Mouse (Mus musculus): ENCODE measurements around the gene Itpr2.

Itpr2 gene

DNA sequence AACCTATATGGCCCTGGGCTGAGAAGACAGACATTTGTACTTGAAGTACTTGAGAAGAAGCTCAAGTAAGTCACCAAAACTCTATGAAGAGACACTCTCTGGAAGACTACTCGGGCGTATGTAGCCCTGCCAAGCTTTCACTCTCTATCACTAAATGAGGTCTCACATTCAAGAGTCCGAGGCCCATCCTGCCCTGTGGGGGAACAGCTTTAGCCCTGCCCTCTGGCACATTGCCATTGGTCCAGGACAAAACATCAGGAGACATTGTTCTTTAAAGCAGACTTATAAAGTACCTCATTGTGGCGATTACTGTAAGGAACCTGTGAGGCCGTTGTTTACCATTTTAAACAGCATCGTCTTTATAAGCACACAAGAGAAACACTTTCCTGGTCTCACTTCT, 77.7 kb downstream of the Itpr2 start:
- DNase-seq (ENCODE audit: low spot score in 2 of 2), result no peak

DNA sequence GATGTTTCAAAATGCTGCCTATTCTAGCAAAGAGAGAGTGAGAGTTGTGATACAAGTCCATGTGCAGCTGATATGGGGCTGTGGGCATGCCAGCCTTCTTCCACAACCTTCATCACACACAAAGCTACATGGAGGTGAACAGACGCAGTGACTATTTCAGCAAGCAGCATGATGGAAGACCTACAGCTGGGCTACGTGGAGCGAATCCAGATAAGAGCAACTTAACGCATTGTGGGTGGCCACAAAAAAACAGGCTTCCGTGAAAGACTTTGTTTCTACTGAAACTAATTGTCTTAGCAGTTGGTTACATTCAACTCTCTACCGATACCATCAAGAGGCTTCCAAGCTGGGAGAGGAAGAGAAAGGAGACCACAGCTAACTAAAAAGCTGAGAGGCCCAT, 81.3 kb downstream of the Itpr2 start:
- no peak for DNase-seq (ENCODE audit: low spot score in 2 of 2)

DNA sequence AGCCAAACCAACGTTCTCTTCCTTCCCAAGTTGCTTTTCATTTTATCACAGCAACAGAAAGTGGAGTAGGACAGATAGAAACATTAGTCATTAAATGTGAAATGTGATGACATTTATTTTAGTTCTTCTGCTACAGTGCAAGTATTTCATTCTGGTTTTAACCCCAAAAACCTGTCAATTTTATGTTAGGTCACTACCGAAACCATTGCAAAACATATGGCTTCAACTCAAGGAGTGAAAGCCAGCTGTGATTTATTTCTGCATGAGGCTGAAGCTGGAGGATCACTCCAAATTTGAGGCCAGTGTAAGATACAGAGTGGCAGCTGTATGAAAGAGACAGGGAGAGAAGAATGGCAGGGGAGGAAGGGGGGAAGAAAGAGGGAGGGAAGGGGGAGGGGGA, 85.6 kb downstream of the Itpr2 start:
- DNase-seq (ENCODE audit: low spot score in 2 of 2), result no peak

DNA sequence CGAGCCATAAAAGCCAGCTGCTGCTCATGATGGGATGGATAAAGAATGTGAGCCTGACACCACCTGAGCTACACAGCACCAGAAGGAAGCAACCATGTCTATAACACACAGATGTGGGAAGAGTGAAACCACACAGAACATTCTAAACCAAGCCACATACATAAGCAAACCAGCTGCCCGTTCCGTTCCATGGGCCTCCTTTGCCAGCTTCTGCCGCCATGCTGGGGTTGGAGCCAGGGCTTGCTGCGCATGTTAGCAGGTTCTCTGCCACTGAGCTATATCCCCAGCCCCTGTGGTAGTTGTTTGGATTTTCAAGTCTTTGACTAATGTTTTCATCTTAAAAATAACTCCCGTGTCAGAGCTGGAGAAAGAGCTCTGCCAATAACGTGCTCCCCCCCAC, 87.9 kb downstream of the Itpr2 start:
- DNase-seq (ENCODE audit: low spot score in 2 of 2), result no peak

DNA sequence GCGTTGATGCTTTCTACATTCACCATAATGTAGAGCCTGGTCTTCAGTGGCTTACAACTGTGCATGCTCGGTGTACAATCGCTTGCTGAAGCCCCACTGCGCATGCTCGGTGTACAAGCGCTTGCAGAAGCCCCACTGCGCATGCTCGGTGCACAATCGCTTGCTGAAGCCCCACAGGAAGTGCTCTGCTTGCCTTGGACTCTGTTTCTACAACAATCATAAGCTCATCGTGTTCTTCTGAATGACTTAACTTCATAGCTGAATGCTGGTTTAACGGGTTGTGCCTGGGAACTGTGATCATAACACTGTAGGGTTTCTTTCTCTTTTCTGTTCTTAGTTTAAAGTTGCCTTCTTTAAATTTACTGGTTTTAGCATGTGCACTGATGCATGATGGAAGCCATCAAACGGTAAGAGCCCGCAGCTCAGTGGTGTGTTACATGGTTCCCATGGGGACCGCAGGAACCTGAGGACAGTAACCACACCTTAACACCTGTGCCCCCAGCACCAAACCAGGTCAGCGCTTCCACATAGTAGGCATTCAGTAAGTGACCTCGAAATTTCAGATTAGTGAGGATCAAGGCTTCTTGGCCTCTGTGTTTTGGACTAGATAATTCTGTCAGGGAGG, 90.5 kb downstream of the Itpr2 start:
- no peak for DNase-seq (ENCODE audit: low spot score in 2 of 2)

DNA sequence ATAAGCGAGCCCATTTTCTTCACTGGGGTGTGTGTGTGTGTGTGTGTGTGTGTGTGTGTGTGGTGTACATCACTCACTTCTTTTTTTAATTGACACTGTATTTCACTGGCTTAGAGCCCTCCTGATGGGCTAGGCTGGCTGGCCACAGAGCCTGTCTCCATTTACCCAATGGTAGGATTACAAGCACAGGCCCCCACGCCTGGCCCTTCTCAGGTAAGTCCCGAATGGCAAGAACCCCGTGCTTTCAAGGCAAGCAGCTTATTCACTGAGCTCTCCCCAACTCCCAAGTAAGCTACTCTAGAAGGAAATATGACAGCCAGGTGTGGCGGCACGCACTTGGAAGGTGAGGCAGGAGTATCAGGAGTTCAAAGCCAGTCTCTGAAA, 91.6 kb downstream of the Itpr2 start:
- DNase-seq (ENCODE audit: low spot score in 2 of 2), result no peak

DNA sequence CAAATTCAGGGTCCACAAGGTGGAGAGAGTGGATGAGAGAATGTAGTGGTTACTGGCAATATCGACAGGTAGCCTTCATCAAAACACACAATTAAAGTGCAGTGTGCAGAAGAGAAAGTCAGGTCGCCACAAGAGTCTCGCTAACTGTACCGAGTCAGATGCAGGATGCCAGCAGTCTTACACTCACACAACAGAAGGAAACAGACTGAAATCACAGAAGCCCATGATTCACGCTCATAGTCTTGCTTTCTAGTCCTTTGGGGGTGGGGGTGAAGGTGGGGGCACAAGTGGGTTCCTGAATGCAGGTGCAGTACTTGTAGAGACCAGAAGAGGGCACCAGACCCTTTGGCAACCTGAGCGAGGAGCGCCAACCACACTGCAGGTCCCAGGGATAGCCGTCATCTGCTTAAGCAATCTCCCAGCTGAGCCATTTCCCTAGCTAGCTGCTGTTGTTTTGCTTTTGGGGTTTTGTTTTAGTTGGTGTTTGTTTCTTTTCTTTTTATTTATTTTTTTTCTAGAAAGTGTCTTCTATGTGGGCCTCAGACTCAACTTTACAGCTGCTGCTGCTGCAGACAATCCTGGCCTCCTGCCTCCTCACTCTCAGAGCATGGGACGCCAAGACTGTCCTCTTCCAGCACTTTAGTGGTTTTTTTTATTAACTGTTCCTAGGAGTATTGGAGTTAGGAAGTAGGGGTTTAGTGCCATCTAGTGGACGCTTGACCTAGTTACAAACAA, 92.2 kb downstream of the Itpr2 start:
- DNase-seq (ENCODE audit: low spot score in 2 of 2), result peak; percentile 35 to 45

DNA sequence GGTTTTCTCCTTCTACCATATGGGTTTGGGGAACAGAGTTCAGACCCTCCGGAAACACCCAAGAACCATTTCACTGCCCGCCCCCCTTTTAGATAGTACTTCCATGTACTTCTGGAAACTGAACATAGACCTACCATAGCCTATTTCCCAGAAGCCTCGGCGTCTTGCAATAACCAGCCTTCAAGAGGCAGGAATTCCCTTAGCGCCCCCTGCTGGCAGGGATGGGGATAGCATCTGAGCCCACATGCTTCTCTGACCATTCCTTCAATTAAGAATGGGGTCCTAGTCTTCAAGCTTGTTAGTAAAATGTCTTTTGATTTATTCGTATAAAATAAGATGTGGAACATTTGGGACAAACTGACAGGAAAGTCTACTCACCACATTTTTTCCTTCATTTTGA, 96.6 kb downstream of the Itpr2 start:
- no peak for DNase-seq (ENCODE audit: low spot score in 2 of 2)

DNA sequence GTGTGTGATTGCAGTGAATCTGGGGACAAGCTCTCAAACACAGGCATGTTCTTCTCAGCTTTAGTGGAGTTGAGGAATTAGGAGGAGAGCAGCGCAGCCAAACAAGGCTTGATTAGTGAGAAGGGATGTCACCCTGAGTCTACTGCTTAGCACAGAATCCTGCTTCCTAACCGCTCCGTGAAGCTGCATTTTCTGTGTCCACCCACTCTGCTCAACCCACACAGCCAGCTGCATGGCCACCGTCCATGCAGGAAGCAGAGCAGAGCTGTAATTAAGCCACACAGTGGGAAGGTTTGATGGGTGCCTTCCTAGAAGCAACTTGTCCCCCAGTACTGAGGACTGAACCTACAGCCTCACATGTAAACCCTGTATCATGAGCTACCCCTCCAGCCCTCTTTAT, 97.1 kb downstream of the Itpr2 start:
- DNase-seq (ENCODE audit: low spot score in 2 of 2), result no peak

DNA sequence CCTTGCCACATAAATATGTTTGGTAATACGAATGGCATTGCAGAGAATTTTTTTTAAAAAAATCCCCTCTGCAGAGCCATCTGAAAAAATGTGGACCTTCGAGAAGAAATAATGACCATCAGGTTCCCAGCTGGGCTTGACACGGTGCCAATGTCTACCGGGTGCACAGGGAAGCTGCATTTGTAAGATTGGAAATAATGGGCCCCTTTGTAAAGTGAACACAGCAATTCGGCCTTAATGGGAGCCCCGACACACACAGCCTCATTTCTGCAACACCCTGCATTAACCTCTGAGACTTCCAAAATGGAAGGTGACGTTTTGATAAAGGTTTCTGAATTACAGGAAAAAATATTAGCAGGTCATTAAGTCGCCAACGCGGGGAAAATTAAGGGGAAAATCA, 97.9 kb downstream of the Itpr2 start:
- no peak for DNase-seq (ENCODE audit: low spot score in 2 of 2)

DNA sequence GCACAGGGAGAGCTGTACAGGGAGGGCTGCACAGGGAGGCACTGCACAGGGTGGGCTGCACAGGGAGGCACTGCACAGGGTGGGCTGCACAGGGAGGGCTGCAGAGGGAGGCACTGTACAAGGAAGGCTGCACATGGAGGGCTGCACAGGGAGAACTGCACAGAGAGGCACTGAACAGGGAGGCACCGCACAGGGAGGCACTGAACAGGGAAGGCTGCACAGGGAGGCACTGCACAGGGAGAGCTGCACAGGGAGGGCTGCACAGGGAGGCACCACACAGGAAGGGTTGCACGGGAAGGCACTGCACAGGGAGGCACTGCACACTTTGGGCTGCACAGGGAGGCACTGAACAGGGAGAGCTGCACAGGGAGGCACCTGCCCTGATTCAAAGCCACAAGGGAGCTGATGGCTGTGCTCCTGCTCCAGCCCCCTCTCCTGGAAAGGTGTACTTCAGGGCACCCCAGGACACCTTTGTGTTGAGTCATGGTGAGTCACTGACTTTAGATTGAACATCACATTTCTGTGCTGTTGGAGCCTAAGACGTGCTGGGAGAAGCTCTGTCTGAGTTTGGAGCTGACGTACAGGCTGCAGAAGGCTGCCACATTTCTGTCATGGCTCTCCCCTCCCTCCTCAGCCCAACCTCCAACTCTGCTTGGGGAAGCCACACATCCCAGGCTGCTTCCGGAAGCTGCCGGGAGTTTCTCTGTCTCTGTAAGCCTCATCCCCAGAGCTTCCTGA, 98.9 kb downstream of the Itpr2 start:
- DNase-seq (ENCODE audit: low spot score in 2 of 2), result peak in 1 of 2 experiments; percentile 7

DNA sequence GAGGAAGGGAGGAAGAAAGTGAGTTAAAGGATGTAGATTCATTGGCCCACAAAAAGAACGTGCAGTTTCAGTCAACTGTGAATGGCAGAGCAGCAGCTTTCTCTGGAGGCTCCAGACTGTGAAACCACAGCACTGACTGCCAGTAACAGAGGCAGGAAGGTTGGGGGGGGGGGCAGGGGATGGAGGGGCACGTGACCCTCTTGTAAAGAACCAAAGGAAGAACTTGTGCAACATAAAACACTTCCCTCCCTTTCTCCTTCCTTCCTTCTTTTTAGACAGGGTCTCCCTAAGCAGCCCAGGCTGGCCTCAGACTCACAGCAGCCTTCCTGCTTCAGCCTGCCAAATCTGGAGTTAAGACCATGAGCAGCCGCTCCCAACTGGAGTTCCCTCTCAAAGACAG, 104.2 kb downstream of the Itpr2 start:
- DNase-seq (ENCODE audit: low spot score in 2 of 2), result no peak

DNA sequence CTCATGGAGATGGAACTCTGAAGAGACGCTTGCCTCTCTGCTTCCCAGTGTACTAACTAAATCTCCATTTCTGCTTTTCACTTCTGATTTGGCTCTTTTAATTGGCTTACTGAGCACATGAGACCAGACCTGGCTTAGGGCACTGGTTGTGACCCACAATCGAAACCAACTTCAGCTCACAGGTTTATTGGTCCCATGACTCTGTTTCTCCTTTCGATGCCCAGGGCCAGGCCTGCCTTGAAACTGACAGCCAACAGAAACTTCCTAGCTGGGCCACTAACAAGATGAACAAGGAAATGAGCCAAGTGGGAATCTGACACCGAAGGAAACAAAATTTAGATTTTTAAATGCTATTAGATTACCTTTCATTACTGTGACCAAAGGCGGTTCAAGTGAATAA, 105.8 kb downstream of the Itpr2 start:
- no peak for DNase-seq (ENCODE audit: low spot score in 2 of 2)

DNA sequence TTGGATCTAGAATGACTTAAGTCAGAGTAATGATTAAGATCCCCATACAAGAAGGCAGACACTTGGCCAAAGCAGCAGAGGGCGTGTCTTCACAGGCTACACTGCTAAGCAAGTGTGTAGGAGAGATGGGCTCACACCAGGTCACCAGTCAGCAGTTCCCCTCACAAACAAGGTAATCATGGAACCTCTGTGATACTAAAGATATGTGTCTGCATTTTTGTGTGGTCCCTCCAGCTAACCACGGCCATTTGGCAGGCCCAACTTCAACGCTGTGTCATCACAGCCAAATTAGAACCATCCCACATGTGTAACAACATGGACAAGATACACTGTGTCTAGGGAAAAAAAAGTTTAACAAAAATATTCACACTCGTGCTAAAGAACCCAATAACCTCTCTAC, 106.4 kb downstream of the Itpr2 start:
- no peak for DNase-seq (ENCODE audit: low spot score in 2 of 2)

DNA sequence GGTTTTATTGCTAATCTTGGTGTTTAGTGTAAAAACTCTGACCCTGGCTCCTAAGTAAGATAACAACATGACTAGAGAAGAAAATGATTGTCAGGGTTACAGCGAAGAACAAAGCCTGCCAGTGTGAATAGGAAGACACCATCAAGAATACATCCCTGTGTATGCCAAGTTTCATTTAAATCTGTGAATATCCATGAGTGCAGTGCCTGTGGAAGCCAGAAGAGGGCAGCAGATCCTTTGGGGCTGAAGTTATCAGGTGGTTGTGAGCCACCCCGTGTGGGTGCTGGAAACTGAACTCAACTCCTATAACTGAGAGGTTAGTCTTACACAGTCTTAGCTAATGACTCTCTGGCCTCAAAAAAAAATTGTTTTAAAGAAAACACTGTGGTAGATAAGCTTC, 109.8 kb downstream of the Itpr2 start:
- no peak for DNase-seq (ENCODE audit: low spot score in 2 of 2)

DNA sequence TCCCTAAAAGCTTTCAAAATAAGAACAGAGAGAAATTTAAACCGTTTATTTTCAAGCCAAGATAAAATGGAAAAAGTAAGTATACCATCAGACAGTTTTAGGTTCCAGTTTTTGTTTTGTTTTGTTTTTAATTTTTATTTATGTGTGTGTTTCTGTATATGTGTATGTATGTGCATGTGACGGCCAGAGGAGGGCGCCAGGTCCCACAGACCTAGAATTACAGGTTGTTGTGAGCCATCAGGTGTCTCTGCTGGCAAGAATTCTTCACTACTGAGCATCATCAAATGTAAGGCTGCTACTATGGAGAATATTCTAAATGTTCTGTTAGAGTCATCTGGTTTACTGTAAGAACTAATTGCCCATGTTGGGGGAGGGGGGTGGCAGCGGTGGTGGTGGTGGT, 111.9 kb downstream of the Itpr2 start:
- DNase-seq (ENCODE audit: low spot score in 2 of 2), result no peak

DNA sequence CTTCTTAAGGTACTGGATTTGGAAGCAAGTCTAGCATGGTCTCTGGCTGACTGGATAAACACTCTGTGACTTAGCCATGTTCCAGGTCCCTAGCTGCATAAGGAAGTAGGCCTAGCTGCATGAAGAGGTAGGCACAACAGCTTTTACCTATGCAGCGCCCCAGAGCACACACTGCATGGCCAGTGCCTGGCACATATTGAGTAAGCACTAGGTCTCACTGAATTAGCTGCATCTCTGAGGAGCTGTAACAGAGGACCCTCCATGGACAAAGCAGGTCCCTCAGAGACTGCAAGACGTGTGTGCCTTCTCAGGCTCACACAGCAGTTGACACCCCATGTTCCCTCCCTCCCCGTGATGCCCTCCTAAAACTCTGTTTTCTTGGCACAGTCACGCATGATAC, 114.0 kb downstream of the Itpr2 start:
- no peak for DNase-seq (ENCODE audit: low spot score in 2 of 2)

DNA sequence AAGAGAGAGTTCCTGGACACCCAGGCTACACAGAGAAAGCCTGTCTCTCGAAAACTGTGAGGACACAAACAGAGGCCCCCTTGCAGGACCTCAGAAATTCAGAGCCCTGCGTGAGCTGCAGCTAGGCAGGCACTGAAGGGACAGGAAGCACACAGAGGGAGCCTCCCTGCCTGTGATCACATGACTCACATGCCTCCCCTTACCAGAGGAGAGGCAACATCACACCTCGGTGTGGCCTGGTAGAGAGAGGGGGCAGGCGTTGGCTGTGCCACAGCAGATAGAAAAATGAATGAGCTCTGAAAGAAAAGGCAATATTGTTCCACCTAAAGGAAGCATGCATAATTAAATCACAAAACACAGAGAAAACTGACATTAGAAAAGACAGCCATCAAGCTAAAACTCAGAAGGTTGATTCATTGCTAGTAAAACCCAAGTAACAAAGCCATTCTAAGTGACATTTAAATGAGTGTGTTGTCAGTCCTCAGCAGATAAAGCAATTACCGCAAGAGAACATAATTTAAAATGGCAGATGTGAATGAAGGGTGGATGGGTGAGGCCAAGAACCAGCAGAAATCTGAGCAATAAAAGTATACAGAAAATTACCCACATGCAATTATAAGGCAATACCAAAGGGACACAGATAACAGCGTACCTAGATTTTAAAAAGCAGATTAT, 114.8 kb downstream of the Itpr2 start:
- no peak for DNase-seq (ENCODE audit: low spot score in 2 of 2)

DNA sequence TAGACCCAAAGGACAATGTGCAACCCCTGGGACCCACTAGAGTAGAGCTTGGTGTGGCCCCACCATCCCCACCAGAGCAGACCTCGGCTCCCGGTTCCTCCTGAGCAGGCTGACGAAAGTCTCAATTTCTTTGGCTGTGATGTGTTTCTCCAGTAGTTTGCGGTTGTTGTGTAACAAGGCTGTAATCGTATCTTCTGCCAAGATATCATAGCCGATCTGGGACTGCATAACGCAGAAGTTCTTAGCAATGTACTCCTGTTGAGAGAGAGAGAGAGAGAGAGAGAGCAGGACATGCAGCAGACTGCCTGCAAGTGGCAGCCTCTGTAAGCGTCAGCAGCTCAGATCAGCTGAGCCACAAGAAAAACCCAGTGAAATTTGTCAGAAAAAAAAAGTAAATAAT, 122.8 kb downstream of the Itpr2 start:
- DNase-seq (ENCODE audit: low spot score in 2 of 2), result no peak

DNA sequence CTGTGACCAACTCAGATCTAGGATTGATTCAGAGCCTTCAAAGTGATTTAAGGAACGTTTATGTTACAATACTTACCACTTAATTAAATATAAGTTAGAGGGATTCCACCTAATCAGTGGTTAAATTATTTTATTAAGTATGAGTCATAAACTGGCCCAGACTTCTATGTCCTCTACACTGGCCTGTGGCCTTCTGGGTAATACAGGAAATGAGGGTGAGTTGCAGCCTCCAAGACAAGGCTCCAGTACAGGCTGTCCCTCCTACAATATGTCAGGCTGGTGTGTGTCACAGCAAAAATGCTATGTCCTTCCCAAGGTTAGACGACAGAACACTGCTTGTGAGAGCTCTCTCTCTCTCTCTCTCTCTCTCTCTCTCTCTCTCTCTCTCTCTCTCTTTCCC, 130.5 kb downstream of the Itpr2 start:
- DNase-seq (ENCODE audit: low spot score in 2 of 2), result no peak

DNA sequence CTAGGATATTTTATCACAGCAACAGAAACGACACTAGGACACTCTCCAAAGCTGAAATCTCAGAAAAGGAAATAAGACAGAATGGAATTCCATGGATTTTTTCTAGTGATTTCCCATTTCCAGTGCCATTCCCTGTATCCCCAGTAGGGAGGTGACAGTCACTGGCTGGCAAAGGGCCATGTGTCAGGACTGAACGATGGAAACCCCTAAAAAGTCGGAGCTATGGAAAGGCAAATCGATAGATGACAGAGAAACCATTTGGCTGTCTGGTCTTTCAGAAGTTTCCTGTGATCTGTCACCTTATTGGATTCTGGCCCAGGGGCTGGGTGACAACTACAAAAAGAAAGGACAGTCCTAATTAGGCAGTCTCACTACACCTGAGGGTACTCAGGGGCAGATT, 135.8 kb downstream of the Itpr2 start:
- no peak for DNase-seq (ENCODE audit: low spot score in 2 of 2)

DNA sequence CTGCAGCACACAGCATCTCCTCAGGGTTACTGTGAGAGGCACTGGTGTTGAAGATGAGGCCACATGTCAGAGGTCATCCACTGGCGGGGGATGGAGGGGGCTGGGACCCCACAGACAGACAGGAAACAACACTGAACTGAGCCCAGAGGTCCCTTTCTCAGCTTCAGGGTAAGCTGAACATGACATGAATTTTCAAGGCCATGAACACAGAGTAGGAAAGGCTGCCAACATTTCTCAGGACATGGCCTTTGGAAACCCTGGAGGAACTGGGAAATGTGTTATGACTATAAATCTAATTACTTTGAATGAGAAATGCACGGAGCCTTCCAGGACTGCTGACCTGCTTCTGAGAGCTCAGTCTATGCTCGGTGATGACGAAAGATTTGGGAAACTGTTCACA, 144.1 kb downstream of the Itpr2 start:
- DNase-seq (ENCODE audit: low spot score in 2 of 2), result no peak

Data from urinary bladder, adult 18-20 months (tissue).